Mouse (Mus musculus): ENCODE results near the gene Napsa. TPM values are rescaled to one million over a fixed set of nuclear protein-coding genes. Genes with fewer than 3 reads are reported as not detected.

Napsa gene
- polyA plus RNA-seq, 1 experiment from 2014 or later = 1.9 TPM

GRCm38 (mm10) chr7:44588338-44588737, 16.2 kb downstream of the Napsa start:
- Histone ChIP-seq H3K27ac (ENCODE audit: low read length) (peak overlapping the region; percentile 60; the same call in 1 of the 2 replicates), H3K4me1 (ENCODE audit: control insufficient read depth, insufficient read depth, low read length) (peaks cover 37% of the 10 kb centered on the region), H3K9me3 (replicated peaks; ENCODE audit: control insufficient read depth, low read length, poor library complexity, severe bottlenecking) (no peaks in the 10 kb centered on the region), H3K27me3 (ENCODE audit: control insufficient read depth, insufficient read depth, low read depth, low read length) (peaks cover 5% of the 10 kb centered on the region), H3K4me2 (ENCODE audit: low read length) (peak overlapping the region; percentile 86), H3K36me3 (ENCODE audit: control insufficient read depth, insufficient read depth, low read length) (no peaks in the 10 kb centered on the region), H3K9ac (ENCODE audit: low read depth, low read length) (peak overlapping the region; percentile 47), H3K4me3 (ENCODE audit: low read depth, low read length) (peak overlapping the region; percentile 64)
- ATAC-seq = no peak
- 10% methylated on average over 12 of the region's 12 CpGs for WGBS

GRCm38 (mm10) chr7:44589149-44589548, 17.0 kb downstream of the Napsa start:
- peak overlapping the region; percentile 60 for H3K27ac ChIP-seq (ENCODE audit: low read length)
- H3K4me3 ChIP-seq (ENCODE audit: low read depth, low read length) = peak overlapping the region; percentile 64
- no peaks in the 10 kb centered on the region for H3K9me3 ChIP-seq (replicated peaks; ENCODE audit: control insufficient read depth, low read length, poor library complexity, severe bottlenecking)
- under 1% methylated on average over 26 of the region's 33 CpGs for WGBS
- peak; percentile 31 for ATAC-seq
- peaks cover 5% of the 10 kb centered on the region for H3K27me3 ChIP-seq (ENCODE audit: control insufficient read depth, insufficient read depth, low read depth, low read length)
- H3K4me1 ChIP-seq (ENCODE audit: control insufficient read depth, insufficient read depth, low read length) = peaks cover 40% of the 10 kb centered on the region
- no peaks in the 10 kb centered on the region for H3K36me3 ChIP-seq (ENCODE audit: control insufficient read depth, insufficient read depth, low read length)
- H3K9ac ChIP-seq (ENCODE audit: low read depth, low read length) = peak overlapping the region; percentile 47
- H3K4me2 ChIP-seq (ENCODE audit: low read length) = peak overlapping the region; percentile 86

GRCm38 (mm10) chr7:44589946-44590345, 17.8 kb downstream of the Napsa start:
- H3K4me3 ChIP-seq (ENCODE audit: low read depth, low read length) = peak overlapping the region; percentile 64
- H3K4me2 ChIP-seq (ENCODE audit: low read length) = peak overlapping the region; percentile 86
- peak overlapping the region; percentile 0; the same call in 1 of the 2 replicates for H3K9ac ChIP-seq (ENCODE audit: low read depth, low read length)
- no peak for ATAC-seq
- H3K27me3 ChIP-seq (ENCODE audit: control insufficient read depth, insufficient read depth, low read depth, low read length) = peaks cover 5% of the 10 kb centered on the region
- H3K36me3 ChIP-seq (ENCODE audit: control insufficient read depth, insufficient read depth, low read length) = no peaks in the 10 kb centered on the region
- peaks cover 47% of the 10 kb centered on the region for H3K4me1 ChIP-seq (ENCODE audit: control insufficient read depth, insufficient read depth, low read length)
- WGBS = 1% methylated on average over 13 of the region's 13 CpGs
- peak overlapping the region; percentile 60 for H3K27ac ChIP-seq (ENCODE audit: low read length)
- H3K9me3 ChIP-seq (replicated peaks; ENCODE audit: control insufficient read depth, low read length, poor library complexity, severe bottlenecking) = no peaks in the 10 kb centered on the region

GRCm38 (mm10) chr7:44590402-44591347, 18.5 kb downstream of the Napsa start, which contains the start of gene Kcnc3:
Kcnc3 (plus strand) TSS chr7:44590664.
- peaks cover 5% of the 10 kb centered on the region for H3K27me3 ChIP-seq (ENCODE audit: control insufficient read depth, insufficient read depth, low read depth, low read length)
- H3K4me3 ChIP-seq (ENCODE audit: low read depth, low read length) = peak within 1 kb of the TSS; percentile 64
- no peaks in the 10 kb centered on the region for H3K9me3 ChIP-seq (replicated peaks; ENCODE audit: control insufficient read depth, low read length, poor library complexity, severe bottlenecking)
- no peaks in the 10 kb centered on the region; the same call in 1 of the 2 replicates for H3K36me3 ChIP-seq (ENCODE audit: control insufficient read depth, insufficient read depth, low read length)
- H3K4me1 ChIP-seq (ENCODE audit: control insufficient read depth, insufficient read depth, low read length) = peaks cover 47% of the 10 kb centered on the region
- peak; percentile 90 for ATAC-seq
- H3K9ac ChIP-seq (ENCODE audit: low read depth, low read length) = peak within 1 kb of the TSS; percentile 75
- H3K27ac ChIP-seq (ENCODE audit: low read length) = peak within 1 kb of the TSS; percentile 80
- H3K4me2 ChIP-seq (ENCODE audit: low read length) = peak within 1 kb of the TSS; percentile 86
- under 1% methylated on average over 74 of the region's 80 CpGs for WGBS

GRCm38 (mm10) chr7:44591348-44592116, 19.4 kb downstream of the Napsa start:
- Histone ChIP-seq H3K4me1 (ENCODE audit: control insufficient read depth, insufficient read depth, low read length) (peaks cover 47% of the 10 kb centered on the region), H3K4me2 (ENCODE audit: low read length) (peak overlapping the region; percentile 86), H3K36me3 (ENCODE audit: control insufficient read depth, insufficient read depth, low read length) (peaks cover 3% of the 10 kb centered on the region; the same call in 1 of the 2 replicates), H3K27ac (ENCODE audit: low read length) (peak overlapping the region; percentile 80; the same call in 1 of the 2 replicates), H3K4me3 (ENCODE audit: low read depth, low read length) (peak overlapping the region; percentile 64), H3K9me3 (replicated peaks; ENCODE audit: control insufficient read depth, low read length, poor library complexity, severe bottlenecking) (no peaks in the 10 kb centered on the region), H3K27me3 (ENCODE audit: control insufficient read depth, insufficient read depth, low read depth, low read length) (peaks cover 5% of the 10 kb centered on the region), H3K9ac (ENCODE audit: low read depth, low read length) (peak overlapping the region; percentile 75)
- ATAC-seq = no peak
- under 1% methylated on average over 44 of the region's 60 CpGs for WGBS

GRCm38 (mm10) chr7:44593051-44593450, 20.9 kb downstream of the Napsa start:
- H3K36me3 ChIP-seq (ENCODE audit: control insufficient read depth, insufficient read depth, low read length) = peaks cover 3% of the 10 kb centered on the region; the same call in 1 of the 2 replicates
- no peak overlapping the region; the same call in 1 of the 2 replicates for H3K9ac ChIP-seq (ENCODE audit: low read depth, low read length)
- H3K4me2 ChIP-seq (ENCODE audit: low read length) = peak overlapping the region; percentile 86
- no peak for ATAC-seq
- H3K9me3 ChIP-seq (replicated peaks; ENCODE audit: control insufficient read depth, low read length, poor library complexity, severe bottlenecking) = no peaks in the 10 kb centered on the region
- H3K27me3 ChIP-seq (ENCODE audit: control insufficient read depth, insufficient read depth, low read depth, low read length) = peaks cover 5% of the 10 kb centered on the region
- peak overlapping the region; percentile 64 for H3K4me3 ChIP-seq (ENCODE audit: low read depth, low read length)
- H3K4me1 ChIP-seq (ENCODE audit: control insufficient read depth, insufficient read depth, low read length) = peaks cover 41% of the 10 kb centered on the region
- WGBS = 3% methylated on average over 15 of the region's 15 CpGs
- no peak overlapping the region for H3K27ac ChIP-seq (ENCODE audit: low read length)

GRCm38 (mm10) chr7:44593775-44594174, 21.6 kb downstream of the Napsa start:
- peak; percentile 64 for ATAC-seq
- Histone ChIP-seq H3K9me3 (replicated peaks; ENCODE audit: control insufficient read depth, low read length, poor library complexity, severe bottlenecking) (no peaks in the 10 kb centered on the region), H3K4me1 (ENCODE audit: control insufficient read depth, insufficient read depth, low read length) (peaks cover 36% of the 10 kb centered on the region), H3K4me2 (ENCODE audit: low read length) (peak overlapping the region; percentile 86), H3K9ac (ENCODE audit: low read depth, low read length) (peak overlapping the region; percentile 49), H3K27me3 (ENCODE audit: control insufficient read depth, insufficient read depth, low read depth, low read length) (peaks cover 5% of the 10 kb centered on the region), H3K4me3 (ENCODE audit: low read depth, low read length) (peak overlapping the region; percentile 64), H3K27ac (ENCODE audit: low read length) (peak overlapping the region; percentile 37), H3K36me3 (ENCODE audit: control insufficient read depth, insufficient read depth, low read length) (peaks cover 3% of the 10 kb centered on the region; the same call in 1 of the 2 replicates)
- WGBS = under 1% methylated on average over 22 of the region's 22 CpGs

- Histone ChIP-seq H3K9ac (ENCODE audit: low read depth, low read length) (peak overlapping the region; percentile 49), H3K27me3 (ENCODE audit: control insufficient read depth, insufficient read depth, low read depth, low read length) (peaks cover 5% of the 10 kb centered on the region), H3K4me2 (ENCODE audit: low read length) (peak overlapping the region; percentile 86), H3K36me3 (ENCODE audit: control insufficient read depth, insufficient read depth, low read length) (peaks cover 3% of the 10 kb centered on the region; the same call in 1 of the 2 replicates), H3K4me3 (ENCODE audit: low read depth, low read length) (peak overlapping the region; percentile 64), H3K9me3 (replicated peaks; ENCODE audit: control insufficient read depth, low read length, poor library complexity, severe bottlenecking) (no peaks in the 10 kb centered on the region), H3K27ac (ENCODE audit: low read length) (peak overlapping the region; percentile 37), H3K4me1 (ENCODE audit: control insufficient read depth, insufficient read depth, low read length) (peaks cover 36% of the 10 kb centered on the region)
- ATAC-seq = peak; percentile 3
- 35% methylated on average over 6 of the region's 6 CpGs for WGBS
Measured at GRCm38 (mm10) chr7:44594291-44594690, 22.1 kb downstream of the Napsa start.

All from midbrain, embryonic 16.5 days (tissue).